Mouse (Mus musculus): ENCODE data around the gene Tbl3. TPM values are rescaled to one million over a fixed set of nuclear protein-coding genes. Genes with fewer than 3 reads are reported as not detected.
"Not testable (repeated sequence)": the region's sequence is repeated elsewhere in the genome, so short reads cannot be mapped to it uniquely, and the experiment has no call there.

Tbl3 gene
- total RNA-seq, 2 experiments from 2014 or later: 31.7 to 32.5 TPM

- no peak for DNase-seq (ENCODE audit: low spot score in 2 of 2)
Observed at GRCm38 (mm10) chr17:24697985-24698384, 9.5 kb downstream of the Tbl3 start.

- DNase-seq (ENCODE audit: low spot score in 2 of 2): peak; percentile 76 to 81
Observed at GRCm38 (mm10) chr17:24696011-24696697, 11.3 kb downstream of the Tbl3 start, which contains the start of the genes Gfer and Noxo1. Gene Gfer, minus strand, starts transcription at chr17:24696156. Gene Noxo1, plus strand, starts transcription at chr17:24696234.

- DNase-seq (ENCODE audit: low spot score in 2 of 2): no peak
Observed at GRCm38 (mm10) chr17:24695326-24696010, 12.0 kb downstream of the Tbl3 start.

DNA sequence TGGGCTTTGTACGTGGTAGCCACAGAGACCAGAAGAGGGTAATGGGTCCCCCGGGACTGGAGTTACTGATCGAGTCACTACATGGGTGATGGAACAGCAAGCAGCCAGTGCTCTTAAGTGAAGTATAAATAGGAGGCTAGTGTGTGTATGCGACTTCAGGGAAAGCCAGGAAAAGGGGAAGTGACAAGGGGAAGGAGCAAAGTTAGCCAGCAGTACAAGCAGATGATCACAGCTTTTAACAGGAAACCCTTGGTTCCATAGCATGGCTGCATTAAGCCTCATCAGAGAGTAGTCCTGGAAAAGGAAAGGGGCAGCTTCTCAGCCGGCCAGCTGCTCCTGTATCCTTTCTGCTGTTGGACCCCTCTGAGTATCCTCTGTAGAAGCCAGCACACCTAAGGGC, 15.1 kb downstream of the Tbl3 start:
- no peak for DNase-seq (ENCODE audit: low spot score in 2 of 2)

- no peak for DNase-seq (ENCODE audit: low spot score in 2 of 2)
Observed at GRCm38 (mm10) chr17:24689251-24690081, 18.0 kb downstream of the Tbl3 start, which contains the start of gene Syngr3. Gene Syngr3, minus strand, starts transcription at chr17:24689955.

- no peak for DNase-seq (ENCODE audit: low spot score in 2 of 2)
Observed at GRCm38 (mm10) chr17:24687599-24687998, 19.9 kb downstream of the Tbl3 start.

DNA sequence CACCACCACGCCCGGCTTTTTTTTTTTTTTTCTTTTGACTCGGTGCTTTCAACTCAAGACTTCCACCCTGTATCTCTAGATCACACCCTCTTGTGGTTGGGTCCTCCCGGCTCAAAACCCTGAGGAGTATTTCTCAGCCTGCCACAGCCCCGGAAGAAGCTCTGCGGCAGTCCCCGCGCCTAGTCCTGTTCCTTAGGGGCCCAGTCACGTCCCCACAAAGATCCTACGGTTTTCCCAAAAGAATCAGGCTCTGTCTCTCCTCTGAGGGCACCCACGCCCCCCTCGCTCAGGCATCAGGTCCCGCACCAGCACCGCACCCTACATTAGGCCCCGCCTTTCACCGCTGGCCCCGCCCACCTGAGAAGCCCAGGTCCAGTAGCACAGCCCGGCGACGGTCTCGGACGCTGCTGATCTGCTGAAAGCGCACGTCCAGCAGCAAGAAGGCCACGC, 20.3 kb downstream of the Tbl3 start:
- no peak for DNase-seq (ENCODE audit: low spot score in 2 of 2)

DNA sequence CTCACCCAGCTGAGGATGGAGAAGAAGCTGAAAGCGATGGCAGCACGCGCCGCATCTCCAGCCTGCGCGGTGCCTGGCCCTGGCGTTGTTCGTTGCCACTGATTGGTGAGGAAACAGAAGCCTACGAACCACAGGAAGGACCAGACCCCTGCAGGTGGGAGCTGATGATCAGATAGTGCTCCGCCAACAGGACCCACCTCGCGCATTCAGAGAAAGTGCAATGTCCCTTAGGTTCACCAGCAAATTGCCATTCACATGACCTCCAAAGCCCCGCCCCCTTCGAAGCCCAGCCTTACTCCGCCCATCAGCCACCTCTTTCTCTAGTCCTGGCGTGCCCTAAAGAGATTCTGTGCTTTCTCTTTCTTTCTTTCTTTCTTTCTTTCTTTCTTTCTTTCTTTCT, 20.9 kb downstream of the Tbl3 start:
- no peak for DNase-seq (ENCODE audit: low spot score in 2 of 2)

DNA sequence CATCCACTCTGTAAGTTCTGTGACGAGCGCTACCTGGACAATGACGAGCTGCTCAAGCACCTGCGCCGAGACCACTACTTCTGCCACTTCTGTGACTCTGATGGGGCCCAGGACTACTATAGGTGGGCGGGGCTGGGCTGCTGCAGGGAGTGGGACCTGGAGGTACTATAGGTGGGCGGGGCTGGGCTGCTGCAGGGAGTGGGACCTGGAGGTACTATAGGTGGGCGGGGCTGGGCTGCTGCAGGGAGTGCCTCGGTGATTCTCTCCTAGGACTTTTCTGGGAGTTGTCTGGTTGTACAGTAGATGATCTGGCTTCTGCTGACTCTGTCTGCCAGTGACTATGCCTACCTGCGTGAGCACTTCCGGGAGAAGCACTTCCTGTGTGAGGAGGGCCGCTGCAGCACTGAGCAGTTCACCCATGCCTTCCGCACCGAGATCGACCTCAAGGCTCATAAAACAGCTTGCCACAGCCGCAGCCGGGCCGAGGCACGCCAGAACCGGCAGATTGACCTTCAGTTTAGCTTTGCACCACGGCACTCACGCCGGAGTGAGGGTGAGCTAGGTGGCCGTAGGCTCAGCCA, 29.9 kb downstream of the Tbl3 start:
- DNase-seq (ENCODE audit: low spot score in 2 of 2): no peak

DNA sequence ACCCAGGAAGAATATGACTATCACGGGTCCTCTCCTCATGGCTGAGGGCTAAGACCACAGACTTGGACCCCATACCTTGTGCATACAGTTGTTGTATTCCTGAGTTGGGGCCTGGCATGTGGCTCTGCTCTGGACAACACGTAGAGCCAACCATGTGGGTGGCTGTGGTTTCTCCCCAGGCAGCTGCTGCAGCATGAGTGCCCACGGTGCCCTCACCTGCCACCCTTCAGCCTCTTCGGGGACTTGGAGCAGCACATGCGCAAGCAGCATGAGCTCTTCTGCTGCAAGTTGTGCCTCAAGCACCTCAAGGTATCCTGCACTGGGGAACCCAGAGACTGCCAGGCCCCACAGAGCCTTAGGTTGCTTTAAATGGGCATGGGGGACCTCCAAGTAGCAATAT, 30.6 kb downstream of the Tbl3 start:
- no peak for DNase-seq (ENCODE audit: low spot score in 2 of 2)

DNA sequence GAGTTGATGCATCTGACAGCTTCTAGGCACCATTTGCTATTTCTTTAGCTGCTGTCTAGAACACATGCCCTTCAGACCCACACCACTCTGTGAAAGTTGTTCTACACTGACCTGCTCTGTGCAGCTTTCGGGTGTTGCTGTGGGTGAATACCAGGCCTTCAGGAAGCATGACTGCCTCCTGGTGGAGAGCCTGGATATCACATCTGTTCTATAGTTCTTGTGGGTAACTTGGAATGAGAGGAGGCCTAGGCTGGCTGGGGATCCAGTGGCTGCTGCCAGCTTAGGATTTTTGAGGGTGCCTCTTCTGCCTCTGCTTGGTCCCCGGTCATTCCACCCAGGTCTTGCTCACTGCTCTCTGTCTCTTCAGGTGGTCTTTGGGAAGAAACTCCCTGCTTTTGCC, 31.3 kb downstream of the Tbl3 start:
- DNase-seq (ENCODE audit: low spot score in 2 of 2): peak in 1 of 2 experiments; percentile 77

DNA sequence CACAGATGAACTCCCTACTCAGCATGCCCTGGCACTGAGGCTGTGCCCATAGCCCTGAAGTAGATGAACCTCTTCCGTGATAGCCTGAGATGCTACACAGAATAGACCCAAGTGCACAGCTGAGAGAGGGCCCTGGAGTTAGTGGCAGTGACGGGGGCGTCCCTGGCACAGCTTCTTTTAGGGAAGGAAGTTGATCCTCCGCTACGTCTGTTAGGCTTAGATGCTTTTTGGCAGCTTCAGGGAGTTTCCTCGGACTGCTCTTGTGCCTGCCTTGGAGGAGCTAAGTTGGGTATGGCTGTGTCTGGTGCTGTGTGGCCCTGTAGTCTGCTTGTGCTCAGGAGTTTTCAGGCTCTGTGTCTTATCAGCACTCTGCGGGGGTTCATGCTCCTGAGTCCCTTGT, 33.2 kb downstream of the Tbl3 start:
- peak in 1 of 2 experiments; percentile 75 for DNase-seq (ENCODE audit: low spot score in 2 of 2)

DNA sequence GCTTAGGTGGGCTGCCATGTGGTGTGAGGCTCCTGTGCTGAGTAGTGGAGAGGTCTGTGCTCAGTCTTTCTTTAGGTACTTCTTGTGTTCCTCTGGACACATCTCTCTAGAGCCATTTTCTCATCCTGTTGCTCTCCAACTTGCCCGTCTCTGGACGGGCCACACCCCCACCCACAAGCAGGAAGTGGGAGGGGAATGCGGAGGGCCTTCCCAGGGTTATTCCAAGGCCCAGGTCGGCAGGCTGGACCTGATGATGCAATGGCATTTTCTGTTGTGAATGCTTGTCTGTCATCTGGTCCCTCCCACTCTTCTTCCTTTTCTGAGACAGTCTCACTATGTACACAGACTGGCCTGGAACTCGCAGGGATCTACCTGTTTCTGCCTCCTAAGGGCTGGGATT, 35.3 kb downstream of the Tbl3 start:
- no peak for DNase-seq (ENCODE audit: low spot score in 2 of 2)

DNA sequence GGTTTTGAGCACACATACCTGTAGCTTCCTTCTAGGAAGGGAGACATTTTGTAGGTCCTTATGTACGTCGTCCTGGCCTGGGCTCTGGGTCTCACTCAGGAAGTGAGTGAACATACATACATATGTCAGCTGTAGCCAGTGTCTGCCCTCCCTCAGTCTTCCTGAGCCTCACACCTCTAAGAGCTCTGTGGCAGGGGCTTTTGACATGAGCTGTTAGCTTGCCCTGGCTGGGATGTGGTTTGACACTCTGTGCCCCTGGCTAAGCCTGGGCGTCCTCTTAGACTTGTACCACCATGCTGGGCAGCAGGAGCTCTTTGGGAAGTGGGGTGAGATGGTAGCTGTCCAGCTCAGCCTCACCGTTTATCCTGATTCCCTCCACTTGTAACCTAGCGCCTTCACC, 36.1 kb downstream of the Tbl3 start:
- DNase-seq (ENCODE audit: low spot score in 2 of 2): no peak

DNA sequence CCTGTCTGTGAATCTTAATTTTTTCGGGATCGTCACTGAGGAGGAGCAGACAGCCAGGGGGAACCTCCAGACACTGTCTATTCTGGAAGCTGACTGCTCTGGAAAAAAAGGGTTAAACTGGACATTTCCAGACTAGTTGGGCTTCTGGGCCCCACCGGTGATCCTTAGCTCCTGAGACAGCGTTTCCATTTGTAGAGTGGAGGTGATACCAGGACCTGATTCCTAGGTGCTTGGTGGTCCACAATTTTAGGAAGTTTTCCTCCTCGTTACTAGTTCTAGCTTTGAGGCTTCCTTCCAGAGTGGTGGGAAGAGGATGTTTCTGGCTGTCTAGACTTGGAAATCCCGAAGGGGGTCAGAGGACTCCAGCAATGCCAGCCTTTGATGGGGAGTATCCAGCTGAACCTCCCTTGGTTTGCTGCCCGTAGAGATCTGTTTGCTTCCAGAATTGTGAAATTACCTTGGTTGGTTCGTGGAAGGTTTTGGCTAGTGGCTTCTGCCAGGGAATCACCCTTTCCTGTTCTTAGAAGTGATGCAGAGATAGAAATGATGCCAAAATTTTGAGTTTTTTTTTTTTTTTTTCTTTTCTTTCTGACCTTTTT, 37.1 kb downstream of the Tbl3 start:
- no peak for DNase-seq (ENCODE audit: low spot score in 2 of 2)

GRCm38 (mm10) chr17:24669545-24670245, 37.8 kb downstream of the Tbl3 start, which contains the start of gene Zfp598:
Gene Zfp598, plus strand, starts transcription at chr17:24669687.
- DNase-seq (ENCODE audit: low spot score in 2 of 2): peak; percentile 92 to 95

GRCm38 (mm10) chr17:24669214-24669544, 38.3 kb downstream of the Tbl3 start:
- peak in 1 of 2 experiments; percentile 44 for DNase-seq (ENCODE audit: low spot score in 2 of 2)

GRCm38 (mm10) chr17:24667416-24667815, 40.0 kb downstream of the Tbl3 start:
- peak in 1 of 2 experiments; percentile 59 for DNase-seq (ENCODE audit: low spot score in 2 of 2)

- not testable (repeated sequence) for DNase-seq (ENCODE audit: low spot score in 2 of 2)
Observed at GRCm38 (mm10) chr17:24667011-24667410, 40.4 kb downstream of the Tbl3 start.
